Mouse (Mus musculus): ENCODE results near the gene Ssmem1. TPM values are rescaled to one million over a fixed set of nuclear protein-coding genes. Genes with fewer than 3 reads are reported as not detected.

Gene Ssmem1
- polyA plus RNA-seq, 1 experiment from 2014 or later = 0.21 TPM

GRCm38 (mm10) chr6:30526586-30527515 is 17.2 kb downstream of the Ssmem1 start:
- no peak for ATAC-seq (ENCODE audit: insufficient read depth)
- 23% methylated on average over 19 of the region's 19 CpGs for WGBS (ENCODE audit: insufficient replicate concordance)
- peaks cover 18% of the 10 kb centered on the region; the same call in 1 of the 2 replicates for H3K27me3 ChIP-seq
- H3K9ac ChIP-seq = no peak overlapping the region
- no peaks in the 10 kb centered on the region for H3K9me3 ChIP-seq (replicated peaks)
- H3K4me2 ChIP-seq = no peak overlapping the region
- H3K36me3 ChIP-seq (replicated peaks) = no peaks in the 10 kb centered on the region
- H3K27ac ChIP-seq (replicated peaks) = no peak overlapping the region
- H3K4me1 ChIP-seq (replicated peaks) = no peaks in the 10 kb centered on the region
- no peak overlapping the region for H3K4me3 ChIP-seq (replicated peaks)

DNA sequence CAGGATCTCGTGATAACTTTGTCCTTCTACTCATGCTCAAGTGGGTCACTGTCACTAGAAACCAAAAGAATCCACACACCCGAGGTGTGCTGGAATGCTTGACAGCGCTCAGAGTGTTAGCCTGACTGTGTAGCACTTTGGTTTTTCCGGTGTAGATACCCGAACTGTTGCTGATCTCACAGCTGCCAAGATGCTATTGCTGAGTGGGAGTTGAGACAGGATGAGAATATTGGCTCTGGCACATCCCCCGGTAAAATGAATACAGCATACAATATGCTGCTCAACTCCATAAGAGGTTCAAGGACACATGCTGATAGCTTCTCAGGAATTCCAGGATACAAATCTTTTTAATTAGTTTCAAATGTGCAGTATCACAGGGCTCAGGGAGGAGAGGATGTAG is 19.2 kb downstream of the Ssmem1 start:
- Histone ChIP-seq H3K9ac (no peak overlapping the region), H3K4me2 (no peak overlapping the region), H3K27me3 (peaks cover 18% of the 10 kb centered on the region; the same call in 1 of the 2 replicates), H3K27ac (replicated peaks) (no peak overlapping the region), H3K9me3 (replicated peaks) (no peaks in the 10 kb centered on the region), H3K36me3 (replicated peaks) (no peaks in the 10 kb centered on the region), H3K4me1 (replicated peaks) (no peaks in the 10 kb centered on the region), H3K4me3 (replicated peaks) (no peak overlapping the region)
- ATAC-seq (ENCODE audit: insufficient read depth) = no peak
- 56% methylated on average over 6 of the region's 6 CpGs for WGBS (ENCODE audit: insufficient replicate concordance)

- Histone ChIP-seq H3K4me1 (replicated peaks) (no peaks in the 10 kb centered on the region), H3K9ac (no peak overlapping the region), H3K9me3 (replicated peaks) (no peaks in the 10 kb centered on the region), H3K4me2 (no peak overlapping the region), H3K27me3 (no peaks in the 10 kb centered on the region), H3K4me3 (replicated peaks) (no peak overlapping the region), H3K27ac (replicated peaks) (no peak overlapping the region), H3K36me3 (replicated peaks) (no peaks in the 10 kb centered on the region)
- ATAC-seq (ENCODE audit: insufficient read depth) = no peak
- 32% methylated on average over 3 of the region's 3 CpGs for WGBS (ENCODE audit: insufficient replicate concordance)
Observed at GRCm38 (mm10) chr6:30535340-30535739, 25.7 kb downstream of the Ssmem1 start.

GRCm38 (mm10) chr6:30538240-30538639 is 28.6 kb downstream of the Ssmem1 start:
- H3K4me3 ChIP-seq (replicated peaks) = no peak overlapping the region
- 0 out of 2 replicates have a peak, but pooled peaks cover 5% of the 10 kb centered on the region for H3K4me1 ChIP-seq (replicated peaks)
- H3K9me3 ChIP-seq (replicated peaks) = no peaks in the 10 kb centered on the region
- H3K27ac ChIP-seq (replicated peaks) = no peak overlapping the region
- ATAC-seq (ENCODE audit: insufficient read depth) = no peak
- no peak overlapping the region for H3K4me2 ChIP-seq
- H3K27me3 ChIP-seq = peaks cover 20% of the 10 kb centered on the region
- H3K9ac ChIP-seq = no peak overlapping the region
- 65% methylated on average over 10 of the region's 10 CpGs for WGBS (ENCODE audit: insufficient replicate concordance)
- no peaks in the 10 kb centered on the region for H3K36me3 ChIP-seq (replicated peaks)

GRCm38 (mm10) chr6:30538800-30539199 is 29.2 kb downstream of the Ssmem1 start:
- 57% methylated on average over 5 of the region's 5 CpGs for WGBS (ENCODE audit: insufficient replicate concordance)
- no peak overlapping the region for H3K27ac ChIP-seq (replicated peaks)
- H3K36me3 ChIP-seq (replicated peaks) = no peaks in the 10 kb centered on the region
- H3K27me3 ChIP-seq = peaks cover 26% of the 10 kb centered on the region
- H3K9me3 ChIP-seq (replicated peaks) = no peaks in the 10 kb centered on the region
- H3K4me1 ChIP-seq (replicated peaks) = 0 out of 2 replicates have a peak, but pooled peaks cover 5% of the 10 kb centered on the region
- no peak overlapping the region for H3K9ac ChIP-seq
- H3K4me3 ChIP-seq (replicated peaks) = no peak overlapping the region
- no peak for ATAC-seq (ENCODE audit: insufficient read depth)
- no peak overlapping the region for H3K4me2 ChIP-seq

DNA sequence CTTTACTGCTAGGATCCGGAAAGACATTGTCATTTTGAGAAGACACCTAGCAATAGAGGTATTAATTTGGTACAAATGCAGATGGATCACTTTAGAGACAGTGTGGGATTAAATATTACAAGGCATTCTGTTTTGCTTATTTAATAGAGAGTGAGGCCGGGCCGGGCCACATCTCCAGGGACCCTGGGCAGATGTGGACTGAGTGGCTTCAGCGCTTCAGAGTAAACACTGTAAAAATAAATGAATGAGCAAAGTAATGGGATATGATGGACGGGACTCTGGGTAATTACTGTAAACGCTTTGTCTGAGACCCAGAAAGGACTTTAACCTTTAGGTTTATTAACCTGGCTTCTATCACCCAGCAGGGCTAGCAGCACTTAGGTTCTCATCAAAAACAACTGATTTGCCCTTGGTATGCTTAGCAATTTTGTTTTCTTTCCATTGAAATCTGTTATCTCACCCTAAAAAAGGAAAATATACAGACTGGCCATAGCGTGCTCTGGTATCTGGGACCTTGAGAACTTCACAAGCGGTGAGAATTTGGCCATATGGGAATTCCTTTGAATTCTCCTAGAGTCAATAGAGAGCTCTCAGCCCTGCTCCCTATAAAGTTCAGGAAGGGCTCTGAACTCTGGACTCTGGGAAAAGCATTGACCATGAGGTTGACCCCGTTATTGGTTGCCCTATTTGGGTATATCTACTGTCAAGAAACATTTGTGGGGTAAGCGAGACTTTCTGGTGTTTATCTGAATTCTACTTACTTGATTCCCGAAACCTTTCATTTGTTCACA is 31.6 kb downstream of the Ssmem1 start, which contains the start of gene Cpa2:
Gene Cpa2 (plus strand): TSS at position 574 of the 791 bp plus-strand sequence.
- Histone ChIP-seq H3K27ac (replicated peaks) (no peak within 1 kb of the TSS), H3K4me3 (replicated peaks) (no peak within 1 kb of the TSS), H3K9ac (no peak within 1 kb of the TSS), H3K36me3 (replicated peaks) (no peaks in the 10 kb centered on the region), H3K4me1 (replicated peaks) (0 out of 2 replicates have a peak, but pooled peaks cover 5% of the 10 kb centered on the region), H3K27me3 (peaks cover 50% of the 10 kb centered on the region), H3K9me3 (replicated peaks) (no peaks in the 10 kb centered on the region), H3K4me2 (no peak within 1 kb of the TSS)
- 57% methylated on average over 11 of the region's 11 CpGs for WGBS (ENCODE audit: insufficient replicate concordance)
- no peak for ATAC-seq (ENCODE audit: insufficient read depth)

DNA sequence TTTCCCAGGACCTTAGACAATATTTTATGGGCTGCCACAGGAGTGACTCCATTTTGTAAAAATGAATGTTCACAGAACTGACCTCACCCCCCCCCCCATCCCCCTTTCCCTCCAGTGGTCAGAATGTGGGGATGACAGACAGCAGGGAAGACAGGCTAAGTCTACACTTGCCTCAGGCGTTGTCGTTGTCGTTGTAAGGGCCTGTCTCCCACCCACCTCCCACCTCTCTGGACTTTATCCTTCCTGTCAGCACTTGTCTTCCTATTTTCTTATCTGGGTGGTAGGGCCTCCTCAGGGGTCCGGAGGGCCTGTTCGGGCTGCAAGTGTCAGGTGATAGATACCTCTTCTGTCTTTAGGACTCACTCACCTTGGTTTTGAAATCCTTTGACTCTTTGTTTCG is 32.6 kb downstream of the Ssmem1 start:
- ATAC-seq (ENCODE audit: insufficient read depth) = no peak
- WGBS (ENCODE audit: insufficient replicate concordance) = 36% methylated on average over 6 of the region's 6 CpGs
- no peak overlapping the region for H3K4me3 ChIP-seq (replicated peaks)
- no peak overlapping the region for H3K9ac ChIP-seq
- H3K27me3 ChIP-seq = peaks cover 60% of the 10 kb centered on the region
- no peak overlapping the region for H3K27ac ChIP-seq (replicated peaks)
- H3K9me3 ChIP-seq (replicated peaks) = no peaks in the 10 kb centered on the region
- H3K4me1 ChIP-seq (replicated peaks) = 0 out of 2 replicates have a peak, but pooled peaks cover 11% of the 10 kb centered on the region
- H3K4me2 ChIP-seq = no peak overlapping the region
- H3K36me3 ChIP-seq (replicated peaks) = no peaks in the 10 kb centered on the region

GRCm38 (mm10) chr6:30543077-30543476 is 33.4 kb downstream of the Ssmem1 start:
- no peak for ATAC-seq (ENCODE audit: insufficient read depth)
- Histone ChIP-seq H3K4me3 (replicated peaks) (no peak overlapping the region), H3K4me1 (replicated peaks) (peaks cover 16% of the 10 kb centered on the region; the same call in 1 of the 2 replicates), H3K9me3 (replicated peaks) (no peaks in the 10 kb centered on the region), H3K27me3 (peaks cover 68% of the 10 kb centered on the region), H3K27ac (replicated peaks) (no peak overlapping the region), H3K36me3 (replicated peaks) (no peaks in the 10 kb centered on the region), H3K4me2 (no peak overlapping the region), H3K9ac (no peak overlapping the region)
- WGBS (ENCODE audit: insufficient replicate concordance) = 35% methylated on average over 12 of the region's 12 CpGs

DNA sequence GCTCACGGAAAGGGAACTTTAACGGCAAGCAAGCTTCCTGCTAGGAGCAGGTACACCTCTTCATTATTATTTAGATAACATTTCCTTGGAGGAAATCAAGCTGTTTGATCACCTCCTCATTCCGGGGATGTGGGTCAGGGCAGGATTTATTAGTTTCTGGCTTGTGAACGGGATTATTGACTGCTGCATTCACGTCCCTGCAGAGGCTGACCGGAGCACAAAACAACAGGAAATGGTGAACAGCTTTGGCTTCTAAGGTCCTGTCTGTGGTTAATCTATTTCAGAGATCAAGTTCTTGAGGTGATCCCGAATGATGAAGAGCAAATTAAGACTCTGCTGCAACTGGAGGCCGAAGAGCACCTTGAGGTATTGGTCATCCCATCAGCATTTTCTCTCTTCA is 34.2 kb downstream of the Ssmem1 start:
- Histone ChIP-seq H3K9me3 (replicated peaks) (no peaks in the 10 kb centered on the region), H3K4me2 (no peak overlapping the region), H3K4me3 (replicated peaks) (no peak overlapping the region), H3K9ac (no peak overlapping the region), H3K27ac (replicated peaks) (no peak overlapping the region), H3K4me1 (replicated peaks) (peaks cover 16% of the 10 kb centered on the region; the same call in 1 of the 2 replicates), H3K27me3 (peaks cover 74% of the 10 kb centered on the region), H3K36me3 (replicated peaks) (no peaks in the 10 kb centered on the region)
- WGBS (ENCODE audit: insufficient replicate concordance) = 17% methylated on average over 8 of the region's 8 CpGs
- ATAC-seq (ENCODE audit: insufficient read depth) = no peak

DNA sequence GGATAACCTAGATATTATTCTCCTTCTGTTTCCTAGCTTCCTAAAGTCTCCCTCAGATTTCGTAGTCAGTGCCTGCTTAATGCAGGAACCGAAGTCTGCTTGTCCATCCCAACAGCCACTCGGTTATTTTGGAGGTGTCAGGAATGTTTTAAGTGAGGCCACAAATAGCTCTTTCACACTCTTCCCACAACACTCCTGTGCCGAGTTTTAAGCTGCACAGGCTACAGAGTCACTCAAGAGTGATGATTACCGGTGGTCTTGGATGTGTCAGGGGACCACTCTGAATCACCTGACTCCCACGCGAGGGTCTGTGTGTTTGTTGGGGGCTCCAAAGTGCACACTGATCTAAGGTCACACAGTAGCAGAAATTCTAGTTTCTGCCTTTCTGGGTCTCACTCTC is 36.0 kb downstream of the Ssmem1 start:
- 66% methylated on average over 7 of the region's 7 CpGs for WGBS (ENCODE audit: insufficient replicate concordance)
- Histone ChIP-seq H3K27me3 (peaks cover 91% of the 10 kb centered on the region), H3K4me3 (replicated peaks) (no peak overlapping the region), H3K36me3 (replicated peaks) (no peaks in the 10 kb centered on the region), H3K4me2 (no peak overlapping the region), H3K27ac (replicated peaks) (no peak overlapping the region), H3K9ac (no peak overlapping the region), H3K9me3 (replicated peaks) (no peaks in the 10 kb centered on the region), H3K4me1 (replicated peaks) (peaks cover 24% of the 10 kb centered on the region)
- no peak for ATAC-seq (ENCODE audit: insufficient read depth)

Data from liver, embryonic 15.5 days (tissue).